Comparison of ENCODE assay signal across 10 mouse cellular contexts in the genomic region with DNA sequence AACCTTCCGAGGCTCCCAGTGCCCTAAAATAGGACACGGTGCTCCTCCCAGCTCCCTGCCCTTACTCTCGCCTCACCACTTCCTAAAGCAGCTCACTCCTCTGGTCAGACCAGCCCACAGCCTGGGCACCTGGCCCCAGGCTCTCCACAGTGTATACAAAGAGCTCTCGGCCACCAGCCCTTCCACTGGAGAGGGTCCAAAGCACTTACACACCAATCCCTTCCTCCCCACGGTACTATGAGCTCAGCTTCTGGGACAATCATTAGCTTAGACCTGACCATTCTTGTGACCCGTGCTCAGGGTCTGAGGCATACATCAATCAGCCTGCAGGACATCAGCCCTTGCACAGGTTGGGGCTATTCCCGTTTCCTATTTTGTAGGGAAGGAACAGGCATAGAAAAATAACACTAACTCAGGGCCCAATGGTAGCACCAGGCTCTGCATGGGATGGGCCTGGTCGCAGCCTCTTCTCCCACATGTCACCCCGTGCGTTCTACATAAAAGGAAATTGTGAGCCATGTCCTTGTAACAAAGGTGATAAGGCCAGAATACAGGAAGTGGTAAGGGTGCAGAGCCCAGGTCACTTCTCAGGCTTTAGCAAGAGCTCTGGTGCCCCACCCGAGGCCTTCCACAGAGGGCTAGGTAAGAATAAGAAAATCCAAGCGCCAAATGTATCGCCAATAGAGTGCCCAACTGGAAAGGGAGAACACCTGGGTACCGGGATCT. TPM values are rescaled to one million over a fixed set of nuclear protein-coding genes. Genes with fewer than 3 reads are reported as not detected.
A peak's percentile ranks its signal among the peaks of the same experiment; 100 is the strongest.
DNase-seq lines count a peak whose midpoint lies in the region; ATAC-seq and TF ChIP-seq lines count a peak whose summit lies in the region.
"Had no signal": no experiment of that assay in that cellular context is flagged by ENCODE, and none has a peak within 500 bp of the region (broad histone marks: within the 10 kb centered on the region; RNA-seq: fewer than 3 reads in every experiment).

No protein-coding gene starts in this region.

- no peaks in the 10 kb centered on the region for H3K36me3 ChIP-seq in lung, embryonic 16.5 days (ENCODE audit: control insufficient read depth, insufficient read depth, low read length)
- H3K36me3 ChIP-seq: neural tube, embryonic 12.5 days had no signal

- CTCF ChIA-PET in Patski (lab: Charles Lee) = no interaction called here

- POLR2A ChIA-PET in Patski (lab: Charles Lee) = interaction anchor here (1.0 kb wide), 1 partner anchor 55 kb away, joined by 3 read pairs; no protein-coding TSS in a partner anchor

- peaks cover 33% of the 10 kb centered on the region for H3K4me1 ChIP-seq in lung, embryonic 16.5 days (replicated peaks; ENCODE audit: control insufficient read depth, insufficient read depth, low read length)
- H3K4me1 ChIP-seq: neural tube, embryonic 12.5 days had no signal

- in situ Hi-C loops in Patski (cut with MboI; ENCODE audit: low pct_unique_long_range_greater_than_20kb) = no loop called here

- ATAC-seq in Patski = peak; percentile 46
- peak; percentile 79 for ATAC-seq in lung, embryonic 16.5 days (ENCODE audit: low read depth)

- no peak overlapping the region for H3K4me2 ChIP-seq in lung, embryonic 16.5 days (ENCODE audit: low read depth, low read length)
- H3K4me2 ChIP-seq: neural tube, embryonic 12.5 days had no signal

- no peaks in the 10 kb centered on the region for H3K9me3 ChIP-seq in lung, embryonic 16.5 days (ENCODE audit: control insufficient read depth, low read length)
- H3K9me3 ChIP-seq: neural tube, embryonic 12.5 days had no signal

- H3K27ac ChIP-seq in lung, embryonic 16.5 days (ENCODE audit: low read length) = peak overlapping the region; percentile 65
- H3K27ac ChIP-seq: neural tube, embryonic 12.5 days had no signal

- DNase-seq in 3134 (ENCODE audit: extremely low read depth, insufficient read length, low spot score) (peak; percentile 39), Patski (ENCODE audit: low read depth, low spot score) (peak; percentile 53)
- peak; percentile 90 for DNase-seq in kidney, adult 9 months
- DNase-seq in embryo, embryonic 11 days = no peak
- DNase-seq in right cerebral cortex, postnatal 10 days (ENCODE audit: low spot score in 2 of 2) = no peak
- no peak for DNase-seq in adrenal gland, postnatal 14 days
- DNase-seq in frontal cortex, adult 2 months (ENCODE audit: extremely low spot score in 1 of 2, low spot score in 1 of 2) = no peak

- H3K27me3 ChIP-seq in Patski = no peaks in the 10 kb centered on the region
- no peaks in the 10 kb centered on the region for H3K27me3 ChIP-seq in lung, embryonic 16.5 days (ENCODE audit: control insufficient read depth, insufficient read depth, low read depth, low read length)
- H3K27me3 ChIP-seq: neural tube, embryonic 12.5 days had no signal

- 50% methylated on average over 14 of the region's 14 CpGs for WGBS in lung, embryonic 16.5 days

- H3K9ac ChIP-seq in lung, embryonic 16.5 days (ENCODE audit: low read length) = no peak overlapping the region
- H3K9ac ChIP-seq: neural tube, embryonic 12.5 days had no signal

- H3K4me3 ChIP-seq in lung, embryonic 16.5 days (ENCODE audit: low read length) = no peak overlapping the region
- H3K4me3 ChIP-seq: erythroblast, embryonic 14.5 days; neural tube, embryonic 12.5 days had no signal

- TF ChIP-seq CTCF in Patski (IDR thresholded peaks at IDR 0.05) = no peak

RNA-seq across cellular contexts. Expression of a gene that starts 56.7 kb away (rescaled TPM):
- 22.9 TPM for polyA plus RNA-seq in Patski (2021)
- 10.6 and 11.8 TPM in 2 replicates for polyA plus RNA-seq in lung, embryonic 16.5 days (2015; fragmentation: Nextera tagmentation; extraction: Ambion mirVana)
- total RNA-seq in adrenal gland, postnatal 14 days (2021) = 72.0 and 79.8 TPM in 2 replicates
- 45.0 and 46.4 TPM in 2 replicates for polyA plus RNA-seq in frontal cortex, adult 2 months (2012; rRNA removed)

Comparison
In these comparisons a context has a peak if more than half of its experiments do, and no peak if none do; other contexts are left out.
1. DNase-seq: peak in 3134 (single experiment), Patski (single experiment) and kidney, adult 9 months (single experiment); none in embryo, embryonic 11 days (single experiment), right cerebral cortex, postnatal 10 days (0 of 2), adrenal gland, postnatal 14 days (single experiment) and frontal cortex, adult 2 months (0 of 2).